Mouse (Mus musculus): ENCODE results near the gene Npy1r. TPM values are rescaled to one million over a fixed set of nuclear protein-coding genes. Genes with fewer than 3 reads are reported as not detected.

Gene Npy1r
- 9.1 and 9.6 TPM in 2 replicates for total RNA-seq (2014; rRNA removed)
- polyA plus RNA-seq (2015; fragmentation: Nextera tagmentation; extraction: Ambion mirVana): 5.6 and 6.5 TPM in 2 replicates

DNA sequence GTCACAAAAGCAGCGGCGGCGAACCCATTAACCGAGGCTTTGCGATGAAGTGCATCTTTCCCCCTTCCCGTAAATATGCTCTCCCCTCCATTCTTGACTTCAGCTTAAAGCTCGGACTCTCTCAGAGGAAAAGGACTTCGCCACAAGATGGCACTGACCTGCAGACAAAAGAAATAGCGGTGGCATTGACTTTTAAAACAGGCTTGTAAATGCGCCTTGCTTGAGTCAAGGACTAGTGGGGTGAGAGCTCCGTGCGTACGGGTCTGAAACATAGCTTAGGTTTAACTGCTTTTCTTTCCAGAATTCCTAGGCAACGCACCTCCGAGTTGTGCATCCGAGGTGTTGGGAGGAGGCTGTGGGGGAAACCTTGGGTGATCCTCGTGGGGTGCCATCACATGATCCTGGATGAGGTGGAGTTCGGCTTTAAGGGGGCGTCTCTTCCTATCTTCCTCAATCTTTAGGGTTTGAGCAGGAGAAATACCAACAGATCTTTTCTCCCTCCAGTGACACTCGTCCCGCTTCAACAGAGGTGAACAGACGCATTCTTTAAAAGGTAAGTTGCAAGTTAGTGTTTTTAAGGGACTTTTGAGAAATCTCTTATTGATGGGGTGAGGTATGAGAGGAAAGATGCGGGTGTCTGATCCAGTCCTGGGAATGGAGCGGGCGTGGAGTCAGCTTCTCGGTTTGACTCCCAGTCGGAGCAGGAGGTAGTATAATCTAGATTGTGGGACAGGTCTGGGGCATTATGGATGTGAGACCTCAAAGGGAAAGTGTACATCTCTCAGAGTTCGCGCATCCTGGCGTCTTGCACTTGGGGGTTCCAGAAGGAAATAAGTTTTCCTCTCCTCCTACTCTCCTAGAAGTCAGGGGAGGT is at the start of gene Npy1r:
TSS of gene Npy1r (plus strand) at position 223 of the 874 bp plus-strand sequence.
- Histone ChIP-seq H3K9ac (replicated peaks; ENCODE audit: low read length, poor library complexity, severe bottlenecking) (peak within 1 kb of the TSS; percentile 20; the same call in 1 of the 2 replicates), H3K27ac (ENCODE audit: low read depth, low read length) (no peak within 1 kb of the TSS), H3K4me2 (ENCODE audit: low read depth, low read length, poor library complexity, severe bottlenecking) (peak within 1 kb of the TSS; percentile 71), H3K4me3 (ENCODE audit: low read depth, low read length) (peak within 1 kb of the TSS; percentile 46), H3K36me3 (ENCODE audit: insufficient read depth, low read length) (no peaks in the 10 kb centered on the region), H3K27me3 (ENCODE audit: insufficient read depth, low read length) (no peaks in the 10 kb centered on the region), H3K4me1 (ENCODE audit: insufficient read depth, low read length) (no peaks in the 10 kb centered on the region), H3K9me3 (ENCODE audit: low read length) (no peaks in the 10 kb centered on the region)
- ATAC-seq (ENCODE audit: low FRiP score) (peak; percentile 76), DNase-seq (ENCODE audit: low spot score) (peak; percentile 84)
- under 1% methylated on average over 30 of the region's 30 CpGs for WGBS
- TF ChIP-seq CTCF (IDR thresholded peaks at IDR 0.05): peak; percentile 86

DNA sequence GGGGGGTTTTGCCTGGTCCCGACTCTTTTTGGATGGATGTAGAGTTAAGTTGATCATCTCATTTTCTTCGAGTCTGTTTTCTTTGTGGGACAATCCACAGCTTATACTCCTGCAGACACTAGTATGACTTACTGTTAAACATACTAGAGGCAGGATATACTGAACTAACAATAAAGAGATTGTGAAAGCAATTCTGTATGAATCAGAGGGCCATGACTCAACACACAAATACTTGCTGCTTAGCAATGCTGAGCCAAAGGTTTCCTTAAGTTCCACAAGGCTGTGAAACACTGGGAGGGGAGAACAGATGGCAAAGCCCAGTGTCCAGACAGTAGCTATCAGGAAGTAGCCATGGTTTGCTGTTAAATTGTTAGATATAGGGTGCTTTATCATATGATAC is 15.7 kb upstream of the Npy1r start:
- Histone ChIP-seq H3K9me3 (ENCODE audit: low read length) (no peaks in the 10 kb centered on the region), H3K4me2 (ENCODE audit: low read depth, low read length, poor library complexity, severe bottlenecking) (no peak overlapping the region), H3K27ac (ENCODE audit: low read depth, low read length) (no peak overlapping the region), H3K9ac (replicated peaks; ENCODE audit: low read length, poor library complexity, severe bottlenecking) (no peak overlapping the region), H3K27me3 (ENCODE audit: insufficient read depth, low read length) (no peaks in the 10 kb centered on the region), H3K4me1 (ENCODE audit: insufficient read depth, low read length) (no peaks in the 10 kb centered on the region), H3K4me3 (ENCODE audit: low read depth, low read length) (no peak overlapping the region), H3K36me3 (ENCODE audit: insufficient read depth, low read length) (no peaks in the 10 kb centered on the region)
- 91% methylated on average over 2 of the region's 2 CpGs for WGBS
- no peak for TF ChIP-seq CTCF (IDR thresholded peaks at IDR 0.05)
- ATAC-seq (ENCODE audit: low FRiP score): no peak
- no peak for DNase-seq (ENCODE audit: low spot score)

DNA sequence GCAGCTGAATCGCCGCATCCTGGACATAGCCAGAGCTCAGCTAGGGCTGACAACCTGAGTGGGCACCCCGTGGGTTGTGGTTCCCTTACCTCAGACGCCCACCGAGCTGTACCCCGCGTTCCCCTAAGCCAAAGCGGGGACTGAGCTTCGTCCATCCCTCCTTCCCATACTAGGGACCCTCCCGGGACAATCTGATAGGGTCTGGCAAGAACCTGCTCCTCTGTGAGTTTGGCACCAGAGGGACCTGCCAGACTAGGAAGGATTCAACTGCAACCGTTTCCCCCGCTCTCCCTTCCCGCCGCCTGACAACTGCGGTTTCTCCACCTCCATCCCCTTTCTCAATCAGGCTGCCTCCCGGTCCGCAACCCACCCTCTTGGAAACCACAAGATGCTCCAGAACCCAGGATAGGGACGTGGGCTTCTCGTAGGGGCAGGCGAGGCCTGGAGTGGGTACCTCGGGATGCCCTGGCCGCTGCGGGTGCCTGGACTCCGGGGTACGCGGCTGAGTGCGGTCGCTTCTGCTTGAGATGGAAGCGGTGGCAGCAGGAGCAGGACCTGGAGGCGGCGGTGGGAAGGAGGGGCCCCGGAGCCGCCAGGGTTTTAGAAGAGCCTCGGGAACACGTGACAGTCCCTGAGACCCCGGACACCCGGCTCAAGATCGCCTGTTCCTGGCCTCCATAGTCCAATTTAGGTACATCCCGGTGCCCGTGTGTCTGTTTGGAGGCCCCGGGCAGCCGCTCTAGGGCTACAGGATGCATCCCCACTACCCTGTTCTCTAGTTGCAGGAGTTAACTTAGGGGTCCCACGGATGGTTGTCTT is 9.3 kb upstream of the Npy1r start, which contains the start of gene Npy5r:
TSS of gene Npy5r (minus strand) at position 618 of the 819 bp plus-strand sequence.
- Histone ChIP-seq H3K4me2 (ENCODE audit: low read depth, low read length, poor library complexity, severe bottlenecking) (peak within 1 kb of the TSS; percentile 84), H3K27ac (ENCODE audit: low read depth, low read length) (no peak within 1 kb of the TSS)

DNA sequence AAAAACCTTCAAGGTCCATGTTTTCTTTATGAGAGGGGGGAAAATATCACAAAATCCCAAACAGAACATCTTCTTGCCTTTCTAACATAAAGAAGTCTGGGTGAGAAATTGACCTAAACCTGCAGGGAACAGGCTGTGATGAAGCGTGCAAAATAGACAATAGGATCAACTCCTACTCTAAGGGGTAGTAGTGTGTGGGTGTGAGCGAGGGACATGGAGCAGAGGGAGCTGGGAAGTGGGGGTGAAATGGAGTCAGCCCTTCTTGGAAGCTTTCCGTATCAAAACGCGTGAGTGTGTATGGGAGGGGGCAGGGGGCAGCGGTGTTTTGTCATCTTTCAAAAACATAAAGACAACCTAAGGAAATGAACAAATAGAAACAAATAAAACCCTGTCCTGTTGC is 8.6 kb upstream of the Npy1r start:
- H3K4me3 ChIP-seq (ENCODE audit: low read depth, low read length): peak overlapping the region; percentile 56
- no peaks in the 10 kb centered on the region for H3K27me3 ChIP-seq (ENCODE audit: insufficient read depth, low read length)
- H3K9me3 ChIP-seq (ENCODE audit: low read length): no peaks in the 10 kb centered on the region
- 0 out of 2 replicates have a peak, but pooled peaks cover 4% of the 10 kb centered on the region for H3K4me1 ChIP-seq (ENCODE audit: insufficient read depth, low read length)
- H3K4me2 ChIP-seq (ENCODE audit: low read depth, low read length, poor library complexity, severe bottlenecking): peak overlapping the region; percentile 84
- no peak overlapping the region for H3K27ac ChIP-seq (ENCODE audit: low read depth, low read length)
- TF ChIP-seq CTCF (IDR thresholded peaks at IDR 0.05): no peak
- 0 out of 2 replicates have a peak overlapping the region, but pooled peaks have one; percentile 71 for H3K9ac ChIP-seq (replicated peaks; ENCODE audit: low read length, poor library complexity, severe bottlenecking)
- 24% methylated on average over 6 of the region's 6 CpGs for WGBS
- DNase-seq (ENCODE audit: low spot score): no peak
- no peaks in the 10 kb centered on the region for H3K36me3 ChIP-seq (ENCODE audit: insufficient read depth, low read length)
- ATAC-seq (ENCODE audit: low FRiP score): no peak

More for the DNA sequence above, 9.3 kb upstream of the Npy1r start, which contains the start of gene Npy5r:
- 0 out of 2 replicates have a peak, but pooled peaks cover 4% of the 10 kb centered on the region for H3K4me1 ChIP-seq (ENCODE audit: insufficient read depth, low read length)
- DNase-seq (ENCODE audit: low spot score): peak; percentile 28
- no peaks in the 10 kb centered on the region for H3K36me3 ChIP-seq (ENCODE audit: insufficient read depth, low read length)
- peak; percentile 76 for ATAC-seq (ENCODE audit: low FRiP score)
- WGBS: 1% methylated on average over 41 of the region's 43 CpGs
- H3K9ac ChIP-seq (replicated peaks; ENCODE audit: low read length, poor library complexity, severe bottlenecking): peak within 1 kb of the TSS; percentile 71
- H3K27me3 ChIP-seq (ENCODE audit: insufficient read depth, low read length): no peaks in the 10 kb centered on the region
- no peaks in the 10 kb centered on the region for H3K9me3 ChIP-seq (ENCODE audit: low read length)
- peak within 1 kb of the TSS; percentile 56 for H3K4me3 ChIP-seq (ENCODE audit: low read depth, low read length)
- TF ChIP-seq CTCF (IDR thresholded peaks at IDR 0.05): no peak

DNA sequence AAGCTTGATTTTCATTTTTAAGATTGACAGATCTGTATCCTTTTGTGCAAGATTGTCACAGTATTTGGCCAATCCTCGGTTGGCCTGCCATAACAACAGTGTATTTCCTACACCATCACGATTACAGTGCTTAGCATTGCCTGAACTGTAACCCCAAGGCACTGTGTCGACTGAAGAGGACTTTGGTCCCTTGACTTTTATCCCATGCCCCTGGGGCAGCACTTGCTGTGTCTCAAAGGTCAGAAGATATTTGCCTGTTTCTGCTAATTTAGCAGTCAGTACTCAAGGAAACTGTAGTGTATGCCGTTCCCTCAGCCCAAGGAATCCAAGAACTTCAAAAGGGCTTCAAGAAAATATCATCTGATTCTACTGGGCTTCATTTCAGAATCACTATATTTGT is 8.2 kb upstream of the Npy1r start:
- TF ChIP-seq CTCF (IDR thresholded peaks at IDR 0.05): no peak
- H3K4me2 ChIP-seq (ENCODE audit: low read depth, low read length, poor library complexity, severe bottlenecking): peak overlapping the region; percentile 84
- ATAC-seq (ENCODE audit: low FRiP score): no peak

More for the DNA sequence above, 8.2 kb upstream of the Npy1r start:
- no peaks in the 10 kb centered on the region for H3K36me3 ChIP-seq (ENCODE audit: insufficient read depth, low read length)
- no peak overlapping the region for H3K27ac ChIP-seq (ENCODE audit: low read depth, low read length)
- DNase-seq (ENCODE audit: low spot score): no peak
- 0 out of 2 replicates have a peak, but pooled peaks cover 4% of the 10 kb centered on the region for H3K4me1 ChIP-seq (ENCODE audit: insufficient read depth, low read length)
- WGBS: 39% methylated on average over 4 of the region's 4 CpGs
- peak overlapping the region; percentile 56; the same call in 1 of the 2 replicates for H3K4me3 ChIP-seq (ENCODE audit: low read depth, low read length)
- H3K27me3 ChIP-seq (ENCODE audit: insufficient read depth, low read length): no peaks in the 10 kb centered on the region
- no peaks in the 10 kb centered on the region for H3K9me3 ChIP-seq (ENCODE audit: low read length)
- no peak overlapping the region for H3K9ac ChIP-seq (replicated peaks; ENCODE audit: low read length, poor library complexity, severe bottlenecking)

All from midbrain, postnatal 0 days (tissue).